Mouse (Mus musculus) megakaryocyte, embryonic 14.5 days (primary cell): ENCODE measurements around the gene Sardh. TPM values are rescaled to one million over a fixed set of nuclear protein-coding genes. Genes with fewer than 3 reads are reported as not detected.

Experiments
- H3K27me3 ChIP-seq: replicated peaks from 2 replicates; pipeline ENCODE3; 2012; ENCODE audit warnings: inconsistent platforms
- H3K36me3 ChIP-seq: replicated peaks from 2 replicates; pipeline ENCODE3; 2012; ENCODE audit warnings: low read length, inconsistent platforms, mixed read lengths
- H3K4me1 ChIP-seq: 2 replicates; pipeline ENCODE4 v1.6.1; 2012; ENCODE audit warnings: inconsistent platforms
- H3K4me3 ChIP-seq: replicated peaks from 2 replicates; pipeline ENCODE3; 2012; ENCODE audit warnings: moderate library complexity, mild to moderate bottlenecking, inconsistent platforms
- H3K9me3 ChIP-seq: 2 replicates; pipeline ENCODE4 v1.6.1; 2012; ENCODE audit warnings: inconsistent platforms
- FLI1 ChIP-seq: IDR thresholded peaks from 2 replicates; pipeline ENCODE4 v1.6.1; 2012; ENCODE audit warnings: low read length, inconsistent platforms, mixed read lengths
- GATA1 ChIP-seq: IDR thresholded peaks from 3 replicates; pipeline ENCODE4 v1.6.1; 2012; ENCODE audit warnings: mixed read lengths, low read length, inconsistent platforms, borderline replicate concordance
- polyA plus RNA-seq: library from polyadenylated mRNA; stranded (reverse); fragments of >175 nt; gene quantifications from 2 replicates; pipeline ENCODE4 v1.2.3, GENCODE M21; 2012; ENCODE audit warnings: low replicate concordance; ENCODE audit not compliant: insufficient read depth

Gene Sardh
- polyA plus RNA-seq, 1 experiment = 531 TPM

DNA sequence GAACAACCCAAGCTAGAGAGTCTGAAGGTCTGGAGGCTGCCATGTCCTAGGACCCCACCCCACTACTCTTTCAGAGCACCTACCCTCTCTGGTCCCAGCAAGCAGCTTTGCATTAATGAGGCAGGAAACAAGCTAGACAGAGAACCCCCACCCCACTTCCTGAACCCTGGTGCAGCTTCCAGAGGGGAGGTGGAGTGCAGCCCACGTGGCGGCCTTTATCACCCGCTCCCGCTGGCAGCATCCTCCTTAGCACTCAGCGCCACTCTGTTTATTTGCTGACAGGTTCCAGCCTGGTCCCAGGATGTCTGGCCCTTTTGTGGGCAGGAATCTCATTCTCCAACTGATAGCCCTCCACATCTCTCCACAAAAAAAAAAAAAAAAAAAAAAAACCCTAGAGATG is 38.3 kb downstream of the Sardh start:
- Histone ChIP-seq H3K27me3 (peaks cover 27% of the 10 kb centered on the region), H3K36me3 (peaks cover 96% of the 10 kb centered on the region), H3K4me3 (no peak overlapping the region), H3K4me1 (peaks cover 81% of the 10 kb centered on the region), H3K9me3 (no peaks in the 10 kb centered on the region)
- TF ChIP-seq GATA1 = no peak
- no peak for TF ChIP-seq FLI1

DNA sequence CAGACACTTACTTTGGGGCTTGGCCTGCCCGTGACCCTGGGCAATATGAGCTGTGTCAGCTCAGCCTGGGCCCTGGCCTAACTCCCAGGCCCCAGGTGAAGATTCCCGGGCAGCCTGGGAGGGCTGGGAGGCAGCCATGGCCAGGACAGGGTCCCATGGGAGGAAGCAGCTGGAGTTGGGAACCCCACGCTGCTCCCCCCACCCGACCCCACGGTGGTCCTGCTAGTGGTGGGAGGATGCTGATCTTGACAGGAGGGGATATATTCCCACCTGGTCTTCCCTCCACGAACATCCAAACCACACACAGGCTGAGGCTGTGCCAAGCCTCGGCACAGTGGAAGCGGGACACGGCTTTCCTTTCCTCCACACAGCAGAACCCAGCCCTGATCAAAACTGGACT is 38.8 kb downstream of the Sardh start:
- no peak for TF ChIP-seq FLI1
- no peak for TF ChIP-seq GATA1
- Histone ChIP-seq H3K27me3 (peaks cover 27% of the 10 kb centered on the region), H3K9me3 (no peaks in the 10 kb centered on the region), H3K36me3 (peaks cover 96% of the 10 kb centered on the region), H3K4me1 (peaks cover 81% of the 10 kb centered on the region), H3K4me3 (no peak overlapping the region)

GRCm38 (mm10) chr2:27207126-27207525 is 41.0 kb downstream of the Sardh start:
- no peaks in the 10 kb centered on the region for H3K9me3 ChIP-seq
- TF ChIP-seq FLI1 (no peak), GATA1 (no peak)

DNA sequence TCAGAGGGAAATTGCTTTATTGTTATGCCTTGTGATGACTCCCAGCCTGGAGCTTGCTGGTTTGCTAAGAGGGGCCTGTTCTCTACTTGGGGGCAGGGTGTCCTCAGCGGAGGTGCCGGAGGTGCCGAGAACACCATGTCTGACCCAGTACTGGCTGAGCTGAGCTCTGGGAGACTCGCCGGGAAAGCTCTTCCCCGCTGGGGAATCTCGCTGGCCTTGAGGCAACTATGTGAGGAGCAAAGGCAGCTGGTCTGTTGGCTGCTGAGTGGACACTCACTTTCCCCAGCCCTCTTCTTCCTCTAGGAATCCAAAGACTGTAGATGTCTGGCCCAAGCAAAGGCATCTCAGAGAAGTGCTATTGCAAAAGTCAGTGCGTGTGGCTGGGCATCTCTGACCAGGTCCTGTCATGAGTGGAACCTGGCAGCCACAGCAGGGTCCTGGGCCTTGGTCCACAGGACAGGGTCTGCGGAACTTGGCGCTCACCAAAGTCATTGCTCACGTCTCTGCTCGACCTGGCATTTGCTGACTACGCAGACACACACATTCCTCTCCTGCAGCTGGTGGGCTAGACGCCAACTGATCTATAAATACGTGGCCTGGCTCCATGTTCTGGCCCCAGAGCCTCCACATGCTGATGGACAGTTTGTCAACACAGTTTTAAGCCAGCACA is 41.9 kb downstream of the Sardh start:
- peaks cover 69% of the 10 kb centered on the region for H3K4me1 ChIP-seq
- no peak overlapping the region for H3K4me3 ChIP-seq
- no peaks in the 10 kb centered on the region for H3K9me3 ChIP-seq
- no peak for TF ChIP-seq FLI1
- TF ChIP-seq GATA1 = no peak
- H3K27me3 ChIP-seq = peaks cover 5% of the 10 kb centered on the region
- H3K36me3 ChIP-seq = peaks cover 88% of the 10 kb centered on the region

More at GRCm38 (mm10) chr2:27207126-27207525, 41.0 kb downstream of the Sardh start:
- peaks cover 73% of the 10 kb centered on the region for H3K4me1 ChIP-seq
- H3K4me3 ChIP-seq = no peak overlapping the region
- H3K27me3 ChIP-seq = peaks cover 13% of the 10 kb centered on the region
- peaks cover 95% of the 10 kb centered on the region for H3K36me3 ChIP-seq

DNA sequence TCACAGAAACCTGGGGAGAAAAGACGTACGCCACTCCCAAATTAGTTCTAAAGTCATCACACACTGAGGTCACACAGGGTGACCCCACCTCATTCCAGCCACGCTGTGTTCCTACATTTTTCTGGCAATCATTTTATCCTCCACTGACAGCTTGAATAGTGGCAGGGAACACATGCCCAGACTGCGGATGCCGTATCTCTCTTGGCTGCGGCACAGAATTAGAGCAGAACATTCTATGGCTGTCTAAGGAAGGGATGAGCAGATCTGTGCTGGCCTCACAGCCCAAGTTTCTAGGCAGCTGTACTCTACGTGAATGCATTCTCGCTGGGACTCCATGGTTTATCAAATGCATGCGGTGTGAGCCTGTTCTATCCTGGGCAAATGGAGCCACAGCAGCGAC is 42.5 kb downstream of the Sardh start:
- Histone ChIP-seq H3K27me3 (peaks cover 4% of the 10 kb centered on the region), H3K4me3 (no peak overlapping the region), H3K9me3 (no peaks in the 10 kb centered on the region), H3K4me1 (peaks cover 69% of the 10 kb centered on the region), H3K36me3 (peaks cover 83% of the 10 kb centered on the region)
- no peak for TF ChIP-seq FLI1
- no peak for TF ChIP-seq GATA1

- no peak overlapping the region for H3K4me3 ChIP-seq
- H3K36me3 ChIP-seq = peaks cover 61% of the 10 kb centered on the region
- no peaks in the 10 kb centered on the region for H3K9me3 ChIP-seq
- no peak for TF ChIP-seq FLI1
- TF ChIP-seq GATA1 = no peak
- peaks cover 4% of the 10 kb centered on the region for H3K27me3 ChIP-seq
- peaks cover 83% of the 10 kb centered on the region for H3K4me1 ChIP-seq
Observed at GRCm38 (mm10) chr2:27200586-27200985, 47.6 kb downstream of the Sardh start.

DNA sequence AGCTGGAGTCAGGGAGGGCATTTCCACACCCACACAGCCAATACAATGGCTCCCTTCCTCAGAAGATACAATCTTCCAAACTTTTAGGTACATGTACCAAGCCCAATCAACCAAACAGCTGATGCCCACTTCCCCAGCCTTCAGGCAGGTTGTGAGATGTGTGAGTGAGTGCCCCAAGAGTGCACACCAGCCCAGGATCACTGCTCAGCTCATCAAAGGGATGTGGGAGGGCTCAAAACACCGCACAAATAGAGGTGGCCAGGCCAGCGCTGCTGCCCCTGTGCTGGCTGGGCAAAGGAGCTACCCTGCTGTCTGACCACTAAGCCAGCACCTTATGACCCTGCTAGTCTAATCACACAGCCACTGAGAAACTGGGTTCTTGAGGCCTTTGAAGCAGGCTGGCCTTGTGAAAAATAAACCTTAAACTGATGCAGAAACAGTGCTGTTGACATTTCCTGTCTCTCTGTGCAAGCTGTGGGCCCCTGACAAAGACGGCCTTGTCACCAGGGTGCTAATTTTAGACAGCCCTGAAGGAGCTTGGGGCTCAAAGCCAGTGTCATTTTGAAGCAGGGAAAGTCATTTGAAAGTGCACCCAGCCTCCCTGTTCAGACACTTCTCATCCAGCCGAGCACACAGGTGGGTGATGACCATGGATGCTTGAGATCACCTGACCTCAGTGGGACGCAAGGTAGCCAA is 49.4 kb downstream of the Sardh start:
- Histone ChIP-seq H3K9me3 (no peaks in the 10 kb centered on the region), H3K4me1 (peaks cover 79% of the 10 kb centered on the region), H3K27me3 (peaks cover 4% of the 10 kb centered on the region), H3K36me3 (peaks cover 59% of the 10 kb centered on the region), H3K4me3 (peak overlapping the region; percentile 82)
- TF ChIP-seq GATA1 = no peak
- TF ChIP-seq FLI1 = no peak

DNA sequence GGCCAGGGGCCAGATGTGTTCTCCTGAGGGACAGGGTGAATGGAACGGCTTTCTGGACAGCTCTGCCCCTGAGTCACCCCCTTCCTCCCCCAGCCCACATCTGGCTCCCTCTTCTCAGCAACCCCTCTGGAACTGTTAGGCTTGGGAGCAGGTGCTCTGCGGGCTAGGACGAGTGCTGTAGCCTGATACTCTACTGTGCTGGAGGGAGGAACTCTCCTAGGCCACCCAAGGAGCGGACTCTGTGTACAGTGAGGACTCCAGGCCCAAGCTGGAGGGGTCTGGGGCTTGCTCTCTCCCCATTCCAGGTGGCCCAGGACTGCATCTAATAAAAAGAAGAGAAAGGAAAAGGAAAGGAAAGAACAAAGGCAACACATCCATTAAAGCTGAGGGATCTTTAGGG is 58.1 kb downstream of the Sardh start:
- TF ChIP-seq GATA1 (no peak), FLI1 (no peak)
- peaks cover 63% of the 10 kb centered on the region for H3K36me3 ChIP-seq
- H3K4me3 ChIP-seq = no peak overlapping the region
- H3K27me3 ChIP-seq = peaks cover 34% of the 10 kb centered on the region
- peaks cover 51% of the 10 kb centered on the region for H3K4me1 ChIP-seq
- no peaks in the 10 kb centered on the region for H3K9me3 ChIP-seq

GRCm38 (mm10) chr2:27187531-27187930 is 60.6 kb downstream of the Sardh start:
- no peak overlapping the region for H3K4me3 ChIP-seq
- peaks cover 51% of the 10 kb centered on the region for H3K4me1 ChIP-seq

DNA sequence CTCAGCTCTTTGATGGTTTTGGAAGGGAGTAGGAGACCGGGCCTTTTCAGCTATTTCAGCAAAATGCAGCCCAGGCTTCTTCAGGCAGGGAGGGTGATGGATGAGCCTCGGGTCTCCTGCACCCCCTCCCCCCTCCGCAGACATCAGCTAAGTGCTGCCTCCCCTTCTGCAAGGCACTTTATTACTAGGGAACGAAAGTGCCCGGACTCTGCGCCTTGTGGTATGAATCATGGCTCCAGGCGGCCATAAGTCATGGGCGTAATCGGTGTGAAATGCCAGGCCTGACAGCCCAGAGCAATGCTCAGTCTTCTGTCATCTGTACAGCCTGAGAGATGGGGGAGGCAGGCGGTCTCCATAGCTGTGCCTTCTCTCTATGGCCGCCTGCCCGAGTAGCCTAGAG is 64.4 kb downstream of the Sardh start:
- Histone ChIP-seq H3K9me3 (no peaks in the 10 kb centered on the region), H3K4me1 (peaks cover 46% of the 10 kb centered on the region)

More at GRCm38 (mm10) chr2:27187531-27187930, 60.6 kb downstream of the Sardh start:
- peaks cover 57% of the 10 kb centered on the region for H3K27me3 ChIP-seq
- H3K9me3 ChIP-seq = no peaks in the 10 kb centered on the region
- peaks cover 43% of the 10 kb centered on the region for H3K36me3 ChIP-seq
- TF ChIP-seq FLI1 = no peak
- no peak for TF ChIP-seq GATA1

More for the DNA sequence above, 64.4 kb downstream of the Sardh start:
- no peak for TF ChIP-seq GATA1
- TF ChIP-seq FLI1 = no peak
- H3K36me3 ChIP-seq = peaks cover 6% of the 10 kb centered on the region
- H3K4me3 ChIP-seq = no peak overlapping the region
- H3K27me3 ChIP-seq = peaks cover 82% of the 10 kb centered on the region
